Mouse (Mus musculus) neural tube, embryonic 14.5 days (tissue): ENCODE data around the gene Hemgn. TPM values are rescaled to one million over a fixed set of nuclear protein-coding genes. Genes with fewer than 3 reads are reported as not detected.

Source experiments
- ATAC-seq: fragments of 200-750 bp; cut with Nextera tagmentation; 2 replicates; pipeline ENCODE4 v1.8.0; 2017; ENCODE audit warnings: low read depth, mild to moderate bottlenecking, moderate TSS enrichment, moderate library complexity
- H3K27ac ChIP-seq: fragments of 300-500 bp; sonication (generic); 2 replicates; pipeline ENCODE4 v1.5.1; 2014; ENCODE audit warnings: low read depth, mild to moderate bottlenecking, control low read depth, low read length, moderate library complexity, mixed read lengths
- H3K27me3 ChIP-seq: fragments of 300-500 bp; sonication (generic); 2 replicates; pipeline ENCODE4 v1.6.1; 2014; ENCODE audit warnings: low read length; ENCODE audit not compliant: control insufficient read depth, insufficient read depth
- H3K36me3 ChIP-seq: fragments of 300-500 bp; sonication (generic); 2 replicates; pipeline ENCODE4 v1.6.1; 2014; ENCODE audit warnings: low read length, mixed read lengths; ENCODE audit not compliant: control insufficient read depth, insufficient read depth
- H3K4me1 ChIP-seq: fragments of 300-500 bp; sonication (generic); 2 replicates; pipeline ENCODE4 v1.6.1; 2014; ENCODE audit warnings: low read length; ENCODE audit not compliant: control insufficient read depth, insufficient read depth
- H3K4me2 ChIP-seq: fragments of 300-500 bp; sonication (generic); 2 replicates; pipeline ENCODE4 v1.6.1; 2014; ENCODE audit warnings: mild to moderate bottlenecking, low read depth, low read length, control low read depth
- H3K4me3 ChIP-seq: fragments of 300-500 bp; sonication (generic); 2 replicates; pipeline ENCODE4 v1.5.1; 2014; ENCODE audit warnings: low read depth, low read length, control low read depth, mixed read lengths
- H3K9ac ChIP-seq: fragments of 300-500 bp; sonication (generic); replicated peaks from 2 replicates; pipeline ENCODE4 v1.6.1; 2014; ENCODE audit warnings: low read depth, mild to moderate bottlenecking, control low read depth, low read length, mixed read lengths
- H3K9me3 ChIP-seq: fragments of 300-500 bp; sonication (generic); 2 replicates; pipeline ENCODE4 v1.6.1; 2016; ENCODE audit warnings: low read length; ENCODE audit not compliant: control insufficient read depth
- WGBS: fragments of 180-500 bp; shearing (Covaris S2); extraction: QIAGEN DNeasy Blood & Tissue Kit; methylation state at CpG from one replicate; pipeline ENCODE4 v1.1.7; 2014; 5-methylcytosine and 5-hydroxymethylcytosine counted together
- polyA plus RNA-seq: library from polyadenylated mRNA; unstranded; fragments of >200 nt; fragmentation: Nextera tagmentation; extraction: Ambion mirVana; gene quantifications from 2 replicates; pipeline ENCODE4 v1.2.1, GENCODE M21; 2014

The Hemgn gene
- polyA plus RNA-seq, 1 experiment from 2014 or later: 0.28 TPM

DNA sequence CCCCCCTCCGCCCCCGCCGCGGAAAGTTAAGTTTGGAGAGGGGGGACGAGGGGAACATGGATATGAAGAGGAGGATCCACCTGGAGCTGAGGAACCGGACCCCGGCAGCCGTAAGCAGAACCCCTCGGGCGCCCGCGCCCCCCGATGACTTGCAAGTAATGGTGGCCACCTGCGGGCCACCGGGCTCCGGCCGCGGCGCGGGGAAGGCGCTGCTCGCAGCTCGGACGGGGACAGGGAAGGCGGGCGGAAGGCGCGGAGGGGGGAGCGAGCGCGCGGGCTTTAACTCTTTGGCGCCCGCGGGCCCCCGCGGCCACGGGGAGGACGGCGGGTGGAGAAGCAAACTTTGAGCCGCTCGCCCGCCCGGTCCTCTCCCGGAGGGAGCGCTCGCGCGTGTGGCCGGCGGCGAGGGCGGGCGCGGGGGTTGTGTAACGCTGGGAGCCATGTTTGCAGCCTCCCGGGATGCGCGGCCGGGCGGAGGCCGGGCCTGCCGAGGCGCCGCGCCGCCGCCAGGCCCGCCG is 38.0 kb upstream of the Hemgn start:
- peak overlapping the region; percentile 93 for H3K9ac ChIP-seq
- H3K36me3 ChIP-seq: no peaks in the 10 kb centered on the region
- peak overlapping the region; percentile 86 for H3K4me3 ChIP-seq
- H3K9me3 ChIP-seq: no peaks in the 10 kb centered on the region
- no peaks in the 10 kb centered on the region for H3K27me3 ChIP-seq
- H3K27ac ChIP-seq: peak overlapping the region; percentile 97
- WGBS: under 1% methylated on average over 47 of the region's 70 CpGs
- peak; percentile 49 for ATAC-seq
- peak overlapping the region; percentile 89 for H3K4me2 ChIP-seq
- peaks cover 12% of the 10 kb centered on the region for H3K4me1 ChIP-seq

DNA sequence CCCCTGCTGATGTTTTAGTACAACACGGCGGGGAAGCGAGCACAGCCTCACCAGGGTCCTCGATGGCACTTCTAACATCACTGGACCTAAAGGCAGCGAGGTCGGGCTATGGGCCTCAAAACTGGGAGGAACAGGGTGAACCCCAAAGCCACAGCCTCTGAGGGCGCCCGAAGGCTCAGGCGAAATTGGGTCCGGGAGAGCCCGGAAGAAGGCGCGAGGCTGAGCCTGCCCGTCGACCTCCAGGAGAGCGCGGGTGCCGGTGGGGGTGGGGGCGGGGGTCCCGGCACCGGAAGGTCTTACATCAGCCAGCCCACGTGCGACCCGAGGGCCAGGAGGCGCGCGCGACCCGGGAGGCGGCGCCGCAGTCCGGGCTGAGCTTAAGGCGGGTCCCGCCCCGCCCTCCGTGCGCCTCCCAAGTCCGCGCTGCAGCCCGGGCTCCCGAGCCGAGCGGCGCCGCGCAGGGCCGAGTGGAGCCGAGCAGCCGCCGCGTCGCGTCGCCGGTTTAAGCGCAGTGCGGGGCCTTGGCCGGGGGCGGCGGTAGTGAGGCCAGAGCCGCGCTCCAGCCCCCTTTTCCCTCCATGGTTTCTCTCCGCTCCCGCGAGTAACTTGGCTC is 37.3 kb upstream of the Hemgn start, which contains the start of gene Anp32b:
TSS of gene Anp32b (plus strand) at position 384 of the 613 bp plus-strand sequence.
- under 1% methylated on average over 52 of the region's 66 CpGs for WGBS

GRCm38 (mm10) chr4:46450020-46450518 is 36.8 kb upstream of the Hemgn start:
- H3K4me3 ChIP-seq: peak overlapping the region; percentile 86
- WGBS: 28% methylated on average over 7 of the region's 7 CpGs
- no peak for ATAC-seq
- no peaks in the 10 kb centered on the region for H3K36me3 ChIP-seq
- H3K27me3 ChIP-seq: no peaks in the 10 kb centered on the region
- H3K9ac ChIP-seq: peak overlapping the region; percentile 93
- H3K27ac ChIP-seq: peak overlapping the region; percentile 97; the same call in 1 of the 2 replicates
- peak overlapping the region; percentile 89 for H3K4me2 ChIP-seq
- H3K4me1 ChIP-seq: peaks cover 12% of the 10 kb centered on the region
- H3K9me3 ChIP-seq: no peaks in the 10 kb centered on the region

More for the DNA sequence above, 37.3 kb upstream of the Hemgn start, which contains the start of gene Anp32b:
- peaks cover 12% of the 10 kb centered on the region for H3K4me1 ChIP-seq
- peak within 1 kb of the TSS; percentile 89 for H3K4me2 ChIP-seq
- H3K27me3 ChIP-seq: no peaks in the 10 kb centered on the region
- peak within 1 kb of the TSS; percentile 86 for H3K4me3 ChIP-seq
- peak; percentile 94 for ATAC-seq
- no peaks in the 10 kb centered on the region for H3K36me3 ChIP-seq
- H3K9ac ChIP-seq: peak within 1 kb of the TSS; percentile 93
- H3K9me3 ChIP-seq: no peaks in the 10 kb centered on the region
- H3K27ac ChIP-seq: peak within 1 kb of the TSS; percentile 97

DNA sequence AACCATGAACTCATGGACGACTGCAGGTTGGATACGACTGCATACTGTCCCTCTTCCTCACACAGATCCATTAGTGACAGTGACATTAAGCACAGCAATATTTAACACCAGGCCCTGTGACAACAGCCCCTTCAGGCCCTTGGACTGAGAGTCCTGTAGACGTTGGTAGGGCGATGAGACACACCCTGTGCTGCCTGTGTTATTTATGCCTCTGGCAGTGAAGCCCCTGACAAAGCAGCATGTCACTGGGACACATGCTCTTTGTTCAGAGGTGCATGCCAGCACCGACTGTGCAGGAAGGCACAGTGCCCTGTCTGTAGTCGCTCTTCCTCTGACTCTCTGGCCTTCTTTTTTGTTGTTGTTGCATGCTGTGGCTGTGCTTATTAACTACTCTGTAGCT is 35.6 kb upstream of the Hemgn start:
- Histone ChIP-seq H3K27me3 (no peaks in the 10 kb centered on the region), H3K9me3 (no peaks in the 10 kb centered on the region), H3K4me1 (peaks cover 12% of the 10 kb centered on the region), H3K9ac (no peak overlapping the region), H3K4me3 (no peak overlapping the region), H3K4me2 (no peak overlapping the region), H3K27ac (no peak overlapping the region), H3K36me3 (no peaks in the 10 kb centered on the region)
- 22% methylated on average over 6 of the region's 6 CpGs for WGBS
- ATAC-seq: no peak

GRCm38 (mm10) chr4:46447461-46447860 is 34.2 kb upstream of the Hemgn start:
- Histone ChIP-seq H3K4me3 (no peak overlapping the region), H3K4me1 (peaks cover 2% of the 10 kb centered on the region), H3K9ac (no peak overlapping the region), H3K27ac (no peak overlapping the region), H3K4me2 (no peak overlapping the region), H3K9me3 (no peaks in the 10 kb centered on the region), H3K36me3 (no peaks in the 10 kb centered on the region), H3K27me3 (no peaks in the 10 kb centered on the region)
- ATAC-seq: no peak
- WGBS: 76% methylated on average over 1 of the region's 1 CpGs

- ATAC-seq: no peak
- 62% methylated on average over 9 of the region's 9 CpGs for WGBS
- Histone ChIP-seq H3K27ac (no peak overlapping the region), H3K9ac (no peak overlapping the region), H3K4me1 (no peaks in the 10 kb centered on the region), H3K4me3 (no peak overlapping the region), H3K9me3 (no peaks in the 10 kb centered on the region), H3K4me2 (no peak overlapping the region), H3K36me3 (no peaks in the 10 kb centered on the region), H3K27me3 (no peaks in the 10 kb centered on the region)
These were observed 32.1 kb upstream of the Hemgn start for GRCm38 (mm10) chr4:46445237-46445945.

DNA sequence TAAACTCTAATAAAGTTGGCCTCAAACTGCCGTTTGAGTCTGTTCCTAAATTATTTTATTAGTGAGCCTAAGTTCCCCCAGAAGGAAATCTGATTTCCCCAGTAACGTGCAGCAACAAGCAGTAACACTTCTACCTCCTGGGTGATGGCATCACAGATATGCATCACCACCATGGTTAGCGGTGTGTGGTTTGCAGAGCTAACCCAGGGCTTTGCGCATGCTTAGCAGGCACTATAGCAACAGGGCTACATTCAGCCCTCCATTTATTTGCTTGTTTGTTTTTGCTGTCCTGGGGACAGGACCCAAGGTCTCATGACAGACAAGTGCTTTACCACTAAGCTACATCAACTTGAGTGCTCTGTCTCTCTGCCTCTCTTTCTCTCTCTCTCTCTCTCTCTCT is 29.2 kb upstream of the Hemgn start:
- Histone ChIP-seq H3K4me2 (no peak overlapping the region), H3K4me3 (no peak overlapping the region), H3K27ac (no peak overlapping the region), H3K4me1 (no peaks in the 10 kb centered on the region), H3K36me3 (no peaks in the 10 kb centered on the region), H3K27me3 (no peaks in the 10 kb centered on the region), H3K9ac (no peak overlapping the region), H3K9me3 (no peaks in the 10 kb centered on the region)
- no peak for ATAC-seq
- 64% methylated on average over 4 of the region's 4 CpGs for WGBS

DNA sequence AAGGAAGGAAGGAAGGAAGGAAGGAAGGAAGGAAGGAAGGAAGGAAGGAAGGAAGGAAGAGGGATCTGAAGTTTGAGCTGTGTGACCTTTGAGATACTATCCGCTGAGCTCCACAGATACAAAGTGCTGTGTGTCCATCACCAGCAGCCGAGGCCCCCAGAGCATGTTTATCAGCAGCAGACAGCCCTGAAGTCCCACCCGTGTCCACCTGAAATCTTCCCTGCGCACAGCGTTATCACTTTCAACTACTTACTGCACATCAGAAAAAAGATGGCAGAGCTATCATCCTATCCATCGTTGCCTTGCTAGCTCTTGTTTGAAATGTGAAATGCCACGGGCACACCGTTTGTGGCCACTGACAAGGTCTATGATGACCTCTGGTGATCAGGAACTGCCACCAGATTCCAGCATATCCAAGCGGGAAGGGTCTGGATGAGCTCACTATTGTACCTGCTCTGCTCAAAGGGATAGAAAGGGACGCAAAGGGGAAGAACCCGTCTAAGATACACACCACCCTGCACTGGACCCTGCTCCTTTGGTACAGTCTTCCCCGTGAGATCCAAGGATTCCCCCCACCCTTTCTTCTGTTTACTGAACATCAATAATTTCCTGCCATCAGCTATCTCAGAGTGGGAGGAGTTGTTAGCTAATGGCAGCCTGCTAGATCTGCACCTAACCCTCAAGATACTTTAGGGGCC is 19.2 kb upstream of the Hemgn start:
- Histone ChIP-seq H3K4me3 (no peak overlapping the region), H3K4me2 (no peak overlapping the region), H3K36me3 (no peaks in the 10 kb centered on the region), H3K27me3 (no peaks in the 10 kb centered on the region), H3K27ac (no peak overlapping the region), H3K9ac (no peak overlapping the region), H3K4me1 (no peaks in the 10 kb centered on the region), H3K9me3 (no peaks in the 10 kb centered on the region)
- ATAC-seq: no peak
- 89% methylated on average over 12 of the region's 12 CpGs for WGBS
